Mouse (Mus musculus): ENCODE measurements around the gene Zfp967. TPM values are rescaled to one million over a fixed set of nuclear protein-coding genes. Genes with fewer than 3 reads are reported as not detected.

Zfp967 gene
- not detected for polyA plus RNA-seq (2017; shearing (Covaris generic))

DNA sequence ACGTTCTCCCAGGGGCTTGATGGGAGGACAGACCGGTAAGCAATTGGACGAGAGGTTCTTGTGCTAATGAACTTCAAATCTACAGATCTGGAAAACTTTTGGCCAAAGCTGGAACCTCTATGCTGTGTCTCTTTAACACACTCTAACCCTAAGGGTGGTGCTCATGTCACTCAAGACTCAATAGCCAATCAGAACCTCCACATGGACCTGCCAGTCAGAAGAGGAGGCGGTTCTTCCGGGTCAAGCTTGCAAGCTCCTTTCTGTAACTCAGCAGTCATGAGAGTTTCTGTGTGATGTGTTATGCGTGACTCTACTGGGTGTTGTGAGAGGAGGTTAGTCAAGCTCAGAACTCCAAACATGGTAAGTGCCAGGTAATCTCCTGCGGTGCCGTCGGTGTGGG lies at the start of gene Zfp967:
Gene Zfp967 (plus strand): TSS at position 301 of the 400 bp plus-strand sequence.

DNA sequence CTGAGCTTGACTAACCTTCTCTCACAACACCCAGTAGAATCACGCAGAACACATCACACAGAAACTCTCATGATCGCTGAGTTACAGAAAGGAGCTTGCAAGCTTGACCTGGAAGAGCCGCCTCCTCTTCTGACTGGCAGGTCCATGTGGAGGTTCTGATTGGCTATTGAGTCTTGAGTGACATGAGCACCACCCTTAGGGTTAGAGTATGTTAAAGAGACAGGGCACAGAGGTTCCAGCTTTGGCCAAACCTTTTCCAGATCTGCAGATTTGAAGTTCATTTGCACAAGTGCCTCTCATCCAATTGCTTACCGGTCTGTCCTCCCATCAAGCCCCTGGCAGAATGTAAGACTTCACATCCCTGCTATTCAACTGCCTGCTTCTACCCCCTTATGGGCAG lies 34.2 kb upstream of the Zfp967 start, which contains the start of gene Gm14434:
Gene Gm14434 (minus strand): TSS at position 101 of the 400 bp plus-strand sequence.

Other genes with a start within 250 kb of the Zfp967 start
- not detected for gene Gm11009, start 201.6 kb upstream of the Zfp967 start, polyA plus RNA-seq (2017; shearing (Covaris generic))
- 10.2 TPM for gene Gm14435, start 97.5 kb upstream of the Zfp967 start, polyA plus RNA-seq (2017; shearing (Covaris generic))
- 5.3 TPM for gene Gm14434, start 34.3 kb upstream of the Zfp967 start, polyA plus RNA-seq (2017; shearing (Covaris generic))
- 3.0 TPM for gene Gm14308, start 115.3 kb downstream of the Zfp967 start, polyA plus RNA-seq (2017; shearing (Covaris generic))
- 7.5 TPM for gene Zfp973, start 149.5 kb downstream of the Zfp967 start, polyA plus RNA-seq (2017; shearing (Covaris generic))
- 8.1 TPM for gene Gm14305, start 187.3 kb downstream of the Zfp967 start, polyA plus RNA-seq (2017; shearing (Covaris generic))